Mouse (Mus musculus): ENCODE measurements around the gene Pik3r4. TPM values are rescaled to one million over a fixed set of nuclear protein-coding genes. Genes with fewer than 3 reads are reported as not detected.

The Pik3r4 gene
- polyA plus RNA-seq, 1 experiment from 2014 or later, result 22.5 TPM

DNA sequence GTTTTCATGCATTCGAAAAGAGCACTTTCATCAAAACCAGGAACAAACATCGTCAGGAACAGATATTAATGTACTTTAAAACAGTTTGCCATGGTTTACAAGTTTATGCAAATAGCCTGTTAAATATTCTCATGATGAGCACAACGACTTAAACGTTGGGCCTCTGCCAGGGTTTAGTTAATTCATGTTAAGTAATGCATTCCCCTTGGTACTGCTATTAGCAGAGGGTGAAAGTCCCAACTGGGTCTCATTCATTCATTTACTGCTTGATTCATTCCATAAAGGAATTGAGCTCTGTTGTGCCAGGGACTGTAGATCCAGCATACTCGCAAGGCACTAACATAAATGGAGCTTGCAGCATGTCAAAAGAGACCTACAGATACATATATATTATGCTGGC, 92.4 kb downstream of the Pik3r4 start:
- Histone ChIP-seq H3K4me3 (no peak overlapping the region), H3K9me3 (replicated peaks) (no peaks in the 10 kb centered on the region), H3K27ac (ENCODE audit: poor library complexity, severe bottlenecking) (no peak overlapping the region), H3K36me3 (no peaks in the 10 kb centered on the region), H3K4me2 (no peak overlapping the region), H3K4me1 (replicated peaks) (no peaks in the 10 kb centered on the region), H3K27me3 (replicated peaks) (no peaks in the 10 kb centered on the region), H3K9ac (no peak overlapping the region)
- WGBS, result 75% methylated on average over 5 of the region's 5 CpGs
- no peak for ATAC-seq (ENCODE audit: insufficient number of reproducible peaks, low FRiP score)

Other genes starting within 250 kb of the Pik3r4 start
- gene Aste1, start 247.6 kb upstream of the Pik3r4 start, polyA plus RNA-seq (2016; fragmentation: Nextera tagmentation; extraction: Ambion mirVana), result 17.7 and 18.5 TPM in 2 replicates
- 0.10 TPM in 1 of 2 replicates, not detected in the other for gene Nek11, start 247.5 kb upstream of the Pik3r4 start, polyA plus RNA-seq (2016; fragmentation: Nextera tagmentation; extraction: Ambion mirVana)
- gene Atp2c1, start 115.7 kb upstream of the Pik3r4 start, polyA plus RNA-seq (2016; fragmentation: Nextera tagmentation; extraction: Ambion mirVana), result 66.3 and 67.7 TPM in 2 replicates
- gene Col6a6, start 185.2 kb downstream of the Pik3r4 start, polyA plus RNA-seq (2016; fragmentation: Nextera tagmentation; extraction: Ambion mirVana), result 1.3 and 1.6 TPM in 2 replicates